Mouse (Mus musculus) liver, embryonic 13.5 days (tissue): ENCODE measurements around the gene Gm28053. TPM values are rescaled to one million over a fixed set of nuclear protein-coding genes. Genes with fewer than 3 reads are reported as not detected.

Source experiments
- ATAC-seq: fragments of 200-750 bp; cut with Nextera tagmentation; 2 replicates; pipeline ENCODE4 v1.8.0; 2017; ENCODE audit warnings: low read depth, mild to moderate bottlenecking, moderate number of reproducible peaks, moderate library complexity
- DNase-seq: peaks from one replicate; pipeline ENCODE4 v3.0.0; 2022
- H3K27ac ChIP-seq: fragments of 300-500 bp; sonication (generic); 2 replicates; pipeline ENCODE4 v1.5.1; 2015; ENCODE audit warnings: moderate library complexity, mild to moderate bottlenecking, inconsistent platforms
- H3K27me3 ChIP-seq: fragments of 300-500 bp; sonication (generic); 2 replicates; pipeline ENCODE4 v1.6.1; 2015; ENCODE audit warnings: mild to moderate bottlenecking, inconsistent platforms
- H3K36me3 ChIP-seq: fragments of 300-500 bp; sonication (generic); 2 replicates; pipeline ENCODE4 v1.6.1; 2015; ENCODE audit warnings: mild to moderate bottlenecking, inconsistent platforms
- H3K4me1 ChIP-seq: fragments of 300-500 bp; sonication (generic); replicated peaks from 2 replicates; pipeline ENCODE4 v1.6.1; 2015; ENCODE audit warnings: inconsistent platforms
- H3K4me2 ChIP-seq: fragments of 300-500 bp; sonication (generic); 2 replicates; pipeline ENCODE4 v1.6.1; 2015; ENCODE audit warnings: inconsistent platforms, mild to moderate bottlenecking, moderate library complexity
- H3K4me3 ChIP-seq: fragments of 300-500 bp; sonication (generic); replicated peaks from 2 replicates; pipeline ENCODE4 v1.5.1; 2015; ENCODE audit warnings: mild to moderate bottlenecking, inconsistent platforms
- H3K9ac ChIP-seq: fragments of 300-500 bp; sonication (generic); 2 replicates; pipeline ENCODE4 v1.6.1; 2015; ENCODE audit warnings: mild to moderate bottlenecking, inconsistent platforms
- H3K9me3 ChIP-seq: fragments of 300-500 bp; sonication (generic); replicated peaks from 2 replicates; pipeline ENCODE4 v1.6.1; 2016; ENCODE audit warnings: inconsistent platforms
- WGBS: fragments of 180-500 bp; shearing (Covaris S2); methylation state at CpG from one replicate; pipeline ENCODE4 v1.1.7; 2015; ENCODE audit not compliant: insufficient replicate concordance; 5-methylcytosine and 5-hydroxymethylcytosine counted together
- polyA plus RNA-seq: library from polyadenylated mRNA; unstranded; fragments of >200 nt; fragmentation: Nextera tagmentation; extraction: Ambion mirVana; gene quantifications from 2 replicates; pipeline ENCODE4 v1.2.1, GENCODE M21; 2015

Gm28053 gene
- polyA plus RNA-seq, 1 experiment from 2014 or later: 1.6 TPM

- no peaks in the 10 kb centered on the region for H3K27me3 ChIP-seq
- no peak for ATAC-seq
- 0 out of 2 replicates have a peak, but pooled peaks cover 3% of the 10 kb centered on the region for H3K4me1 ChIP-seq
- WGBS: 0% methylated on average over 1 of the region's 1 CpGs
- H3K36me3 ChIP-seq: no peaks in the 10 kb centered on the region
- no peak overlapping the region for H3K4me2 ChIP-seq
- H3K9me3 ChIP-seq: no peaks in the 10 kb centered on the region
- DNase-seq: no peak
- no peak overlapping the region for H3K9ac ChIP-seq
- H3K27ac ChIP-seq: no peak overlapping the region
- H3K4me3 ChIP-seq: no peak overlapping the region
Observed at GRCm38 (mm10) chr6:48725476-48725875, 7.1 kb downstream of the Gm28053 start.

GRCm38 (mm10) chr6:48727761-48728160 lies 9.4 kb downstream of the Gm28053 start:
- Histone ChIP-seq H3K9me3 (no peaks in the 10 kb centered on the region), H3K27me3 (no peaks in the 10 kb centered on the region), H3K36me3 (no peaks in the 10 kb centered on the region), H3K4me2 (no peak overlapping the region), H3K4me1 (0 out of 2 replicates have a peak, but pooled peaks cover 3% of the 10 kb centered on the region), H3K4me3 (no peak overlapping the region), H3K9ac (no peak overlapping the region), H3K27ac (no peak overlapping the region)
- 70% methylated on average over 5 of the region's 5 CpGs for WGBS
- DNase-seq: no peak
- no peak for ATAC-seq

GRCm38 (mm10) chr6:48732864-48733304 lies 14.5 kb downstream of the Gm28053 start:
- no peak for ATAC-seq
- no peak overlapping the region for H3K4me3 ChIP-seq
- no peaks in the 10 kb centered on the region for H3K27me3 ChIP-seq
- no peak overlapping the region for H3K9ac ChIP-seq
- H3K27ac ChIP-seq: no peak overlapping the region
- 16% methylated on average over 8 of the region's 8 CpGs for WGBS
- H3K36me3 ChIP-seq: no peaks in the 10 kb centered on the region
- H3K4me2 ChIP-seq: no peak overlapping the region
- no peak for DNase-seq
- no peaks in the 10 kb centered on the region for H3K4me1 ChIP-seq
- no peaks in the 10 kb centered on the region for H3K9me3 ChIP-seq

- no peaks in the 10 kb centered on the region for H3K4me1 ChIP-seq
- ATAC-seq: no peak
- H3K27ac ChIP-seq: no peak overlapping the region
- 73% methylated on average over 1 of the region's 1 CpGs for WGBS
- DNase-seq: no peak
- no peaks in the 10 kb centered on the region for H3K36me3 ChIP-seq
- H3K9ac ChIP-seq: no peak overlapping the region
- no peak overlapping the region for H3K4me2 ChIP-seq
- H3K27me3 ChIP-seq: no peaks in the 10 kb centered on the region
- H3K4me3 ChIP-seq: no peak overlapping the region
- H3K9me3 ChIP-seq: no peaks in the 10 kb centered on the region
Observed at GRCm38 (mm10) chr6:48733660-48734059, 15.3 kb downstream of the Gm28053 start.

- H3K36me3 ChIP-seq: no peaks in the 10 kb centered on the region
- no peaks in the 10 kb centered on the region for H3K27me3 ChIP-seq
- H3K4me1 ChIP-seq: peaks cover 14% of the 10 kb centered on the region
- ATAC-seq: no peak
- no peak overlapping the region for H3K27ac ChIP-seq
- WGBS: 31% methylated on average over 2 of the region's 2 CpGs
- no peak overlapping the region for H3K4me3 ChIP-seq
- no peak for DNase-seq
- H3K4me2 ChIP-seq: no peak overlapping the region
- no peak overlapping the region for H3K9ac ChIP-seq
- no peaks in the 10 kb centered on the region for H3K9me3 ChIP-seq
Observed at GRCm38 (mm10) chr6:48737053-48737452, 18.6 kb downstream of the Gm28053 start.

GRCm38 (mm10) chr6:48737688-48738087 lies 19.3 kb downstream of the Gm28053 start:
- Histone ChIP-seq H3K36me3 (no peaks in the 10 kb centered on the region), H3K9ac (no peak overlapping the region), H3K4me3 (no peak overlapping the region), H3K27me3 (no peaks in the 10 kb centered on the region), H3K9me3 (no peaks in the 10 kb centered on the region), H3K4me2 (no peak overlapping the region), H3K27ac (no peak overlapping the region), H3K4me1 (peaks cover 16% of the 10 kb centered on the region)
- ATAC-seq (no peak), DNase-seq (no peak)
- WGBS: 74% methylated on average over 5 of the region's 5 CpGs

GRCm38 (mm10) chr6:48738961-48739779 lies 20.8 kb downstream of the Gm28053 start, which contains the start of gene Gimap1:
Gimap1 (plus strand) TSS chr6:48739054.
- Histone ChIP-seq H3K4me2 (peak within 1 kb of the TSS; percentile 30), H3K36me3 (no peaks in the 10 kb centered on the region), H3K4me3 (peak within 1 kb of the TSS; percentile 32), H3K9ac (no peak within 1 kb of the TSS), H3K9me3 (no peaks in the 10 kb centered on the region), H3K4me1 (peaks cover 16% of the 10 kb centered on the region), H3K27ac (0 out of 2 replicates have a peak within 1 kb of the TSS, but pooled peaks have one; percentile 12), H3K27me3 (no peaks in the 10 kb centered on the region)
- DNase-seq: no peak
- 13% methylated on average over 15 of the region's 15 CpGs for WGBS
- ATAC-seq: no peak

- 41% methylated on average over 3 of the region's 3 CpGs for WGBS
- Histone ChIP-seq H3K27ac (no peak overlapping the region), H3K4me3 (no peak overlapping the region), H3K4me1 (peaks cover 16% of the 10 kb centered on the region), H3K9me3 (no peaks in the 10 kb centered on the region), H3K27me3 (no peaks in the 10 kb centered on the region), H3K9ac (no peak overlapping the region), H3K36me3 (no peaks in the 10 kb centered on the region), H3K4me2 (peak overlapping the region; percentile 28; the same call in 1 of the 2 replicates)
- DNase-seq (no peak), ATAC-seq (no peak)
Observed at GRCm38 (mm10) chr6:48739780-48740055, 21.3 kb downstream of the Gm28053 start.

- Histone ChIP-seq H3K9ac (no peak overlapping the region), H3K4me2 (peak overlapping the region; percentile 15; the same call in 1 of the 2 replicates), H3K27me3 (no peaks in the 10 kb centered on the region), H3K9me3 (no peaks in the 10 kb centered on the region), H3K4me1 (peaks cover 17% of the 10 kb centered on the region), H3K36me3 (no peaks in the 10 kb centered on the region), H3K4me3 (no peak overlapping the region), H3K27ac (peak overlapping the region; percentile 59)
- WGBS: 36% methylated on average over 3 of the region's 3 CpGs
- ATAC-seq (no peak), DNase-seq (no peak)
Observed at GRCm38 (mm10) chr6:48740501-48741169, 22.2 kb downstream of the Gm28053 start.

- Histone ChIP-seq H3K27me3 (no peaks in the 10 kb centered on the region), H3K27ac (peak overlapping the region; percentile 59), H3K9ac (no peak overlapping the region), H3K36me3 (no peaks in the 10 kb centered on the region), H3K4me1 (peaks cover 24% of the 10 kb centered on the region), H3K4me2 (no peak overlapping the region), H3K9me3 (no peaks in the 10 kb centered on the region), H3K4me3 (no peak overlapping the region)
- peak; percentile 26; the same call in 1 of the 2 replicates for ATAC-seq
- 15% methylated on average over 3 of the region's 3 CpGs for WGBS
- no peak for DNase-seq
Observed at GRCm38 (mm10) chr6:48741273-48741672, 22.9 kb downstream of the Gm28053 start.

GRCm38 (mm10) chr6:48741711-48742206 lies 23.4 kb downstream of the Gm28053 start:
- peak overlapping the region; percentile 52; the same call in 1 of the 2 replicates for H3K4me3 ChIP-seq
- H3K27ac ChIP-seq: peak overlapping the region; percentile 76
- peaks cover 25% of the 10 kb centered on the region for H3K4me1 ChIP-seq
- no peaks in the 10 kb centered on the region for H3K9me3 ChIP-seq
- no peaks in the 10 kb centered on the region for H3K36me3 ChIP-seq
- WGBS: 39% methylated on average over 9 of the region's 9 CpGs
- no peak overlapping the region for H3K9ac ChIP-seq
- no peaks in the 10 kb centered on the region for H3K27me3 ChIP-seq
- DNase-seq (no peak), ATAC-seq (peak; percentile 50; the same call in 1 of the 2 replicates)
- peak overlapping the region; percentile 53 for H3K4me2 ChIP-seq
